Mouse (Mus musculus) forebrain, postnatal 0 days (tissue): ENCODE data around the gene Ftcd. TPM values are rescaled to one million over a fixed set of nuclear protein-coding genes. Genes with fewer than 3 reads are reported as not detected.

Source experiments
- ATAC-seq: fragments of 200-750 bp; cut with Nextera tagmentation; 2 replicates; pipeline ENCODE4 v1.8.0; 2017; ENCODE audit warnings: mild to moderate bottlenecking, moderate library complexity
- DNase-seq: peaks from one replicate; pipeline ENCODE4 v3.0.0-alpha.2; 2015
- H3K27ac ChIP-seq: fragments of 300-500 bp; sonication (generic); 2 replicates; pipeline ENCODE4 v1.5.1; 2014; ENCODE audit warnings: low read depth, mild to moderate bottlenecking, antibody characterized with exemption, low read length, moderate library complexity, mixed read lengths
- H3K27me3 ChIP-seq: fragments of 300-500 bp; sonication (generic); 2 replicates; pipeline ENCODE4 v1.6.1; 2014; ENCODE audit warnings: mild to moderate bottlenecking, low read length, mixed read lengths; ENCODE audit not compliant: insufficient read depth
- H3K36me3 ChIP-seq: fragments of 300-500 bp; sonication (generic); 2 replicates; pipeline ENCODE4 v1.6.1; 2014; ENCODE audit warnings: mild to moderate bottlenecking, moderate library complexity; ENCODE audit not compliant: insufficient read depth
- H3K4me1 ChIP-seq: fragments of 300-500 bp; sonication (generic); 2 replicates; pipeline ENCODE4 v1.6.1; 2014; ENCODE audit warnings: antibody characterized with exemption; ENCODE audit not compliant: insufficient read depth
- H3K4me2 ChIP-seq: fragments of 300-500 bp; sonication (generic); 2 replicates; pipeline ENCODE4 v1.6.1; 2014; ENCODE audit warnings: low read depth, mild to moderate bottlenecking, moderate library complexity
- H3K4me3 ChIP-seq: fragments of 300-500 bp; sonication (generic); 2 replicates; pipeline ENCODE4 v1.5.1; 2014; ENCODE audit warnings: low read depth, low read length, mixed read lengths
- H3K9ac ChIP-seq: fragments of 300-500 bp; sonication (generic); 2 replicates; pipeline ENCODE4 v1.6.1; 2014; ENCODE audit warnings: mild to moderate bottlenecking
- H3K9me3 ChIP-seq: fragments of 300-500 bp; sonication (generic); 2 replicates; pipeline ENCODE4 v1.6.1; 2016; ENCODE audit warnings: low read length
- CTCF ChIP-seq: sonication (generic); IDR thresholded peaks from 2 replicates; pipeline ENCODE4 v1.5.1; 2016; ENCODE audit warnings: antibody characterized with exemption, control low read depth, low read depth
- WGBS: fragments of 180-500 bp; shearing (Covaris S2); extraction: QIAGEN DNeasy Blood & Tissue Kit; methylation state at CpG from one replicate; pipeline ENCODE4 v1.1.7; 2014; 5-methylcytosine and 5-hydroxymethylcytosine counted together
- polyA plus RNA-seq: library from polyadenylated mRNA; unstranded; fragments of >200 nt; fragmentation: Nextera tagmentation; extraction: Ambion mirVana; gene quantifications from 2 replicates; pipeline ENCODE4 v1.2.1, GENCODE M21; 2015
- total RNA-seq: library from RNA; depleted of rRNA; stranded (reverse); fragments of >200 nt; gene quantifications from 2 replicates; pipeline ENCODE4 v1.2.3, GENCODE M21; 2014

Gene Ftcd
- total and polyA plus RNA-seq, 2 experiments from 2014 or later = 0.05 to 0.17 TPM

DNA sequence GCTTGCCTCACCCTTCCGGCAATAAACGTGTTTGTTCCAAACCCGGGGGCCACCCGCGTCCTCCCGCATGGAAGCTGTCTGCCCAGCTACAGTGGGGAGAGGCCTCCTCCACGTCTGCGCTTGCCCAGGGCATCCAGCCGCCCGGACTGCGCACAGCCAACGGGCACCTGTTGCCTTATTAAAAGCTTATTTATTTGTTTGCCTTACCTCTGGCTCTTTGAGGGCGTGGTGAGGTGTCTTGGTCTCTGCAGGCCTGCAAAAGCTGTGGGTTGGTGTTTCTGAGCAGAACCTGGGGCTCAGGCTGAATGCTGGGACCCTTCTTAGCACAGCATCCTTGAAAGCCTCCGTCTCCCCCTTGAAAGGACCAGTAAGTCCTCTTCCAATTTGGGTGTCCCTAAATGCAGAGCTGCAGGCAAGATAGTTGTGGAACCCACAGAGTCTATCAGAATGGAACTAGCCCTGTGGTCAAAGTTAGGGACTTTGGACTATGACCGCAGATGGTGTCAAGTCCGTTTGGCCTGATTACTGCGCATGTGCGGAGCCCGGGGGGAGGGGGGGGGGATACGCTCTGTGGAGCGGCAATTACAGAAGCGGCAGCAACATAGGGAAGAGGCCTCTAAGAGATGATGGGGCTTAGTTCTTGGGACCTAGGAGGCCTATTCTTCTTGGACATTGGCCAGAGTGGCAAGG is 5.3 kb upstream of the Ftcd start:
- WGBS = 93% methylated on average over 22 of the region's 22 CpGs
- H3K9ac ChIP-seq = no peak overlapping the region

DNA sequence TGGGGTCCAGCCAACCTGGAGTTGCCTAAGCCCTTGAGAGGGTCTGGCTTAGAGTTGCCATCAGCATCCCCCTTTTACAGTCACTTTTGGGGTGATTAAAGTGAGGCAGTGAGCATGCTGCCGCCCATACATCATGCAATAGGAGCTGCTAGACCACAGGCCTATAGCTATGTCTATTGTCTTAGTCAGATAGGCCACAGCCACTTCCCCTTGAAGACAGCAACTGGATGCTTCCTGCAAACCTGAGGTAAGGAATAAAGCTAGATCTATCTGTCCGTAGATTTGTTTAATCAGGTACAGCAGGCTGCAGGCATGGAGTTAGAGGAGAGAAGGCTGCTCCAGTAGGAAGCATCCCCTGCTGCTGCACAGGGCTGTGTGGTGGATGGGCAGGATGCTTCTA is 4.4 kb upstream of the Ftcd start:
- DNase-seq = no peak
- no peak for TF ChIP-seq CTCF

More for the DNA sequence above, 5.3 kb upstream of the Ftcd start:
- no peak overlapping the region for H3K4me3 ChIP-seq
- H3K36me3 ChIP-seq = no peaks in the 10 kb centered on the region
- H3K27me3 ChIP-seq = no peaks in the 10 kb centered on the region
- ATAC-seq (no peak), DNase-seq (no peak)
- no peaks in the 10 kb centered on the region for H3K4me1 ChIP-seq
- H3K4me2 ChIP-seq = no peak overlapping the region
- no peaks in the 10 kb centered on the region for H3K9me3 ChIP-seq
- no peak for TF ChIP-seq CTCF
- H3K27ac ChIP-seq = no peak overlapping the region

GRCm38 (mm10) chr10:76572151-76572550 is 3.3 kb upstream of the Ftcd start:
- no peak for TF ChIP-seq CTCF
- Histone ChIP-seq H3K9me3 (no peaks in the 10 kb centered on the region), H3K4me3 (no peak overlapping the region), H3K4me2 (no peak overlapping the region), H3K9ac (no peak overlapping the region), H3K27me3 (no peaks in the 10 kb centered on the region), H3K27ac (no peak overlapping the region), H3K4me1 (no peaks in the 10 kb centered on the region), H3K36me3 (no peaks in the 10 kb centered on the region)
- no peak for DNase-seq
- WGBS = 25% methylated on average over 3 of the region's 3 CpGs
- ATAC-seq = no peak

More for the DNA sequence above, 4.4 kb upstream of the Ftcd start:
- no peaks in the 10 kb centered on the region for H3K9me3 ChIP-seq
- no peak for ATAC-seq
- no peak overlapping the region for H3K27ac ChIP-seq
- H3K9ac ChIP-seq = no peak overlapping the region
- no peaks in the 10 kb centered on the region for H3K4me1 ChIP-seq
- no peak overlapping the region for H3K4me2 ChIP-seq
- no peak overlapping the region for H3K4me3 ChIP-seq
- no peaks in the 10 kb centered on the region for H3K36me3 ChIP-seq
- no peaks in the 10 kb centered on the region for H3K27me3 ChIP-seq
- WGBS = 75% methylated on average over 2 of the region's 2 CpGs

DNA sequence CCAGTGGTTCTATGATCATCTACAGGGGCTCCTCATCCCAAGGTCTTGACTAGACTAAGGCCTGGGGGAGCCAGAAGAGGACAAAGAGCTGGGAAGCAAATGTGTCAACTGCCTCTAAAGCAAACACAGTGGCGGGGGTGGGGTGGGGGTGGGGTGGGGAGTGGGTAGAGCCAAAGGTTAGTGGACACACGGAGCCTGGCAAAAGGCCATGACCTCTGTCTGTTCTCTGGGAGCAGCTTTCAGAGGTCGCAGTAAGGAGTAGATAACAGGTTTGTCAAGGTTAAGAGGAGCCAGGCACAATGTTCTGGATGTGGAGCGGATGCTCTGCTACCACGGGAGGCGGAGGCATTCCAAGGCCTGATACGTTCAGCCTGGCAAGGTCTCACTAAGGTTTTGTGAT is 1.5 kb downstream of the Ftcd start:
- H3K4me1 ChIP-seq = no peaks in the 10 kb centered on the region
- ATAC-seq (no peak), DNase-seq (no peak)
- H3K4me3 ChIP-seq = no peak overlapping the region
- H3K27ac ChIP-seq = no peak overlapping the region
- TF ChIP-seq CTCF = no peak
- H3K9me3 ChIP-seq = no peaks in the 10 kb centered on the region
- H3K4me2 ChIP-seq = no peak overlapping the region
- 84% methylated on average over 7 of the region's 7 CpGs for WGBS
- H3K9ac ChIP-seq = no peak overlapping the region
- H3K27me3 ChIP-seq = no peaks in the 10 kb centered on the region
- H3K36me3 ChIP-seq = no peaks in the 10 kb centered on the region

DNA sequence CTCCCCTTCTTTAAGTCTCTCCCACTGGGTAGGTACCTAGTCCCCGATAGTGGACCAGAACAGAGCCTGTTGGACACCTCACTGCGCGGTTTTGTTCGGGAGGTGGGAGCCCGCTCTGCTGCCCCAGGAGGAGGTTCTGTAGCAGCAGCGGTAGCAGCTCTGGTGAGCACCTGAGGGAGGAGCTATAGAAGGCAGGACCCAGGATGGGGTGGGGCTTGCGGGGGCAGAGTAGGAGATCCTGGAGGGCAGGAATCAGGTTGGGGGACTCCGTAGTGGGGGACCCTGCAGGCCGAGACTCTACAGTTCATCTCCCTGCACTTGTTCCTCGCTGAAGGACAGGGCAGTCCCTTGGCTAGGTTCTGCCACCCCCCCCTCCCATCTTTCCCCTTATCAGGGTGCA is 8.7 kb downstream of the Ftcd start:
- Histone ChIP-seq H3K27me3 (no peaks in the 10 kb centered on the region), H3K4me1 (no peaks in the 10 kb centered on the region), H3K9me3 (no peaks in the 10 kb centered on the region), H3K27ac (no peak overlapping the region), H3K4me2 (peak overlapping the region; percentile 27; the same call in 1 of the 2 replicates), H3K4me3 (no peak overlapping the region), H3K36me3 (no peaks in the 10 kb centered on the region), H3K9ac (no peak overlapping the region)
- 12% methylated on average over 10 of the region's 10 CpGs for WGBS
- ATAC-seq (no peak), DNase-seq (no peak)
- no peak for TF ChIP-seq CTCF

- Histone ChIP-seq H3K27me3 (no peaks in the 10 kb centered on the region), H3K4me3 (no peak overlapping the region), H3K4me1 (no peaks in the 10 kb centered on the region), H3K27ac (no peak overlapping the region), H3K36me3 (no peaks in the 10 kb centered on the region), H3K9ac (no peak overlapping the region), H3K4me2 (no peak overlapping the region), H3K9me3 (no peaks in the 10 kb centered on the region)
- 62% methylated on average over 1 of the region's 1 CpGs for WGBS
- ATAC-seq (no peak), DNase-seq (no peak)
- no peak for TF ChIP-seq CTCF
These were observed 10.7 kb downstream of the Ftcd start for GRCm38 (mm10) chr10:76586190-76586589.

DNA sequence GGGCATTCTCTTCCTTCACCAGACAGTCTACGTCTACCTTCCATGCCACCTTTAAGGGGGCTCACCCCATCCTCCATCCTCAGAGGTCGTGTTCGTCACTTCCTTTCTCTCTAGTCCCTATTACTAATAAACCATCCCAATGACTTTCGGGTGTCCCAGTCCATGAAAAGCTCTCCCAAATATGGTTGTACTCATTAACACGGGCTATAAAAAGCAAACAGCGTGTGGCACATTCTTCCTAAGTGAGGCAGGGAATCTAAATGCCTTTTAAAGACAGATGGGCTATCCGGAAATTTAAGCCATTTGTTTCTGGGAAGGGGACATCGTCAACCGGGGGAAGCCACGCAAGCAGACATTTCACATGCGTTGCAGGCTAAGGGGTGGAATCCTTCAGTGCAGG is 14.7 kb downstream of the Ftcd start:
- DNase-seq (no peak), ATAC-seq (no peak)
- H3K9me3 ChIP-seq = no peaks in the 10 kb centered on the region

More for the DNA sequence above, 14.7 kb downstream of the Ftcd start:
- WGBS = 81% methylated on average over 11 of the region's 11 CpGs
- Histone ChIP-seq H3K27me3 (no peaks in the 10 kb centered on the region), H3K4me3 (no peak overlapping the region), H3K4me2 (no peak overlapping the region), H3K4me1 (no peaks in the 10 kb centered on the region), H3K27ac (no peak overlapping the region), H3K9ac (no peak overlapping the region), H3K36me3 (no peaks in the 10 kb centered on the region)
- no peak for TF ChIP-seq CTCF
